Mouse (Mus musculus): ENCODE data around the gene Hdgfl3. TPM values are rescaled to one million over a fixed set of nuclear protein-coding genes. Genes with fewer than 3 reads are reported as not detected.
A peak's percentile ranks its signal among the peaks of the same experiment; 100 is the strongest.

Hdgfl3 gene
- total RNA-seq, 2 experiments from 2014 or later: 6.7 to 9.0 TPM

- intact Hi-C loops (cut with DNase I): no loop called here
Observed at GRCm38 (mm10) chr7:81918316-81918715, 16.0 kb downstream of the Hdgfl3 start.

GRCm38 (mm10) chr7:81904926-81905325 lies 29.3 kb downstream of the Hdgfl3 start:
- no peak for DNase-seq
- intact Hi-C loops (cut with DNase I): no loop called here

More at GRCm38 (mm10) chr7:81918316-81918715, 16.0 kb downstream of the Hdgfl3 start:
- no peak for DNase-seq

GRCm38 (mm10) chr7:81904094-81904493 lies 30.2 kb downstream of the Hdgfl3 start:
- DNase-seq: no peak
- intact Hi-C loops (cut with DNase I): no loop called here

GRCm38 (mm10) chr7:81899361-81899760 lies 34.9 kb downstream of the Hdgfl3 start:
- no peak for DNase-seq
- intact Hi-C loops (cut with DNase I): no loop called here

GRCm38 (mm10) chr7:81885128-81885527 lies 49.1 kb downstream of the Hdgfl3 start:
- no peak for DNase-seq
- intact Hi-C loops (cut with DNase I): no loop called here

GRCm38 (mm10) chr7:81881600-81881999 lies 52.7 kb downstream of the Hdgfl3 start:
- DNase-seq: no peak
- intact Hi-C loops (cut with DNase I): no loop called here

- no peak for DNase-seq
- intact Hi-C loops (cut with DNase I): no loop called here
Observed at GRCm38 (mm10) chr7:81880797-81881196, 53.5 kb downstream of the Hdgfl3 start.

- DNase-seq: no peak
- intact Hi-C loops (cut with DNase I): no loop called here
Observed at GRCm38 (mm10) chr7:81880286-81880685, 54.0 kb downstream of the Hdgfl3 start.

- DNase-seq: no peak
- intact Hi-C loops (cut with DNase I): no loop called here
Observed at GRCm38 (mm10) chr7:81875372-81875771, 58.9 kb downstream of the Hdgfl3 start.

- no peak for DNase-seq
- intact Hi-C loops (cut with DNase I): no loop called here
Observed at GRCm38 (mm10) chr7:81874636-81875035, 59.6 kb downstream of the Hdgfl3 start.

GRCm38 (mm10) chr7:81873807-81874206 lies 60.5 kb downstream of the Hdgfl3 start:
- DNase-seq: no peak
- intact Hi-C loops (cut with DNase I): no loop called here

- no peak for DNase-seq
- intact Hi-C loops (cut with DNase I): no loop called here
Observed at GRCm38 (mm10) chr7:81872493-81873013, 61.7 kb downstream of the Hdgfl3 start.

- DNase-seq: peak; percentile 61 to 79
- intact Hi-C loops (cut with DNase I): loop anchor here (5.0 kb wide), 2 partner anchors 64 to 84 kb away; partner anchors contain the start of gene Hdgfl3
Observed at GRCm38 (mm10) chr7:81868158-81868557, 66.1 kb downstream of the Hdgfl3 start.

- intact Hi-C loops (cut with DNase I): loop anchor here (5.0 kb wide), 2 partner anchors 65 to 85 kb away; partner anchors contain the start of gene Hdgfl3
Observed at GRCm38 (mm10) chr7:81867231-81867930, 66.9 kb downstream of the Hdgfl3 start.

GRCm38 (mm10) chr7:81865937-81866336 lies 68.3 kb downstream of the Hdgfl3 start:
- no peak for DNase-seq
- intact Hi-C loops (cut with DNase I): loop anchor here (5.0 kb wide), 2 partner anchors 66 to 86 kb away; partner anchors contain the start of gene Hdgfl3

More at GRCm38 (mm10) chr7:81867231-81867930, 66.9 kb downstream of the Hdgfl3 start:
- DNase-seq: no peak

GRCm38 (mm10) chr7:81864552-81864951 lies 69.7 kb downstream of the Hdgfl3 start:
- intact Hi-C loops (cut with DNase I): loop anchor here (5.0 kb wide), 1 partner anchor 77 kb away; the partner anchor contains the start of gene 3110040N11Rik
- no peak for DNase-seq

- DNase-seq: peak; percentile 53 to 57
- intact Hi-C loops (cut with DNase I): loop anchor here (5.0 kb wide), 1 partner anchor 76 kb away; the partner anchor contains the start of gene 3110040N11Rik
Observed at GRCm38 (mm10) chr7:81862587-81863583, 71.4 kb downstream of the Hdgfl3 start.

GRCm38 (mm10) chr7:81861921-81862320 lies 72.4 kb downstream of the Hdgfl3 start:
- DNase-seq: no peak
- intact Hi-C loops (cut with DNase I): loop anchor here (2.0 to 5.0 kb wide), 2 partner anchors 33 to 75 kb away; partner anchors contain the start of genes 3110040N11Rik and Btbd1

GRCm38 (mm10) chr7:81861461-81861860 lies 72.8 kb downstream of the Hdgfl3 start:
- intact Hi-C loops (cut with DNase I): loop anchor here (2.0 to 5.0 kb wide), 2 partner anchors 33 to 74 kb away; partner anchors contain the start of genes 3110040N11Rik and Btbd1
- no peak for DNase-seq

- DNase-seq: no peak
- intact Hi-C loops (cut with DNase I): loop anchor here (2.0 to 5.0 kb wide), 2 partner anchors 32 to 74 kb away; partner anchors contain the start of genes 3110040N11Rik and Btbd1
Observed at GRCm38 (mm10) chr7:81860996-81861395, 73.3 kb downstream of the Hdgfl3 start.

All from heart, postnatal 36 days (tissue).